Mouse (Mus musculus) bone marrow macrophage, adult 2 months (primary cell): Measurements from ENCODE around the gene Rgs19. TPM values are rescaled to one million over a fixed set of nuclear protein-coding genes. Genes with fewer than 3 reads are reported as not detected.

Experiments
- H3K27ac ChIP-seq: 2 replicates; pipeline ENCODE4 v1.5.1; 2012; ENCODE audit warnings: low read depth, low read length; ENCODE audit not compliant: insufficient read depth
- H3K4me1 ChIP-seq: 2 replicates; pipeline ENCODE4 v1.6.1; 2012; ENCODE audit warnings: low read length; ENCODE audit not compliant: control insufficient read depth, insufficient read depth
- H3K4me3 ChIP-seq: 2 replicates; pipeline ENCODE4 v1.5.1; 2012; ENCODE audit warnings: mild to moderate bottlenecking, low read length, moderate library complexity; ENCODE audit not compliant: insufficient read depth
- CTCF ChIP-seq: IDR thresholded peaks from 2 replicates; pipeline ENCODE4 v1.5.1; 2012; ENCODE audit warnings: low read depth, mild to moderate bottlenecking, low read length, moderate library complexity
- POLR2A ChIP-seq: IDR thresholded peaks from 2 replicates; pipeline ENCODE4 v1.6.1; 2012; ENCODE audit warnings: mild to moderate bottlenecking, low read depth, low read length, borderline replicate concordance
- polyA plus RNA-seq: library from polyadenylated mRNA; stranded (reverse); fragments of >200 nt; gene quantifications from 2 replicates; pipeline ENCODE4 v1.2.4, GENCODE M21; 2012; ENCODE audit not compliant: missing spikeins, insufficient read depth, insufficient read length

Rgs19 gene
- polyA plus RNA-seq, 1 experiment: 173 TPM

GRCm38 (mm10) chr2:181706668-181707067 lies 12.9 kb upstream of the Rgs19 start:
- Histone ChIP-seq H3K4me3 (no peak overlapping the region), H3K4me1 (no peaks in the 10 kb centered on the region), H3K27ac (no peak overlapping the region)
- TF ChIP-seq CTCF (no peak), POLR2A (no peak)

GRCm38 (mm10) chr2:181698241-181698640 lies 4.5 kb upstream of the Rgs19 start, which contains the start of gene Lkaaear1:
Gene Lkaaear1, minus strand, starts transcription at chr2:181698442.
- Histone ChIP-seq H3K4me3 (no peak within 1 kb of the TSS), H3K4me1 (peaks cover 4% of the 10 kb centered on the region), H3K27ac (no peak within 1 kb of the TSS)
- TF ChIP-seq CTCF (no peak), POLR2A (no peak)

GRCm38 (mm10) chr2:181696801-181697420 lies 3.1 kb upstream of the Rgs19 start:
- H3K4me1 ChIP-seq: peaks cover 9% of the 10 kb centered on the region
- no peak overlapping the region for H3K4me3 ChIP-seq
- no peak for TF ChIP-seq CTCF
- no peak for TF ChIP-seq POLR2A
- H3K27ac ChIP-seq: no peak overlapping the region

GRCm38 (mm10) chr2:181695776-181696175 lies 2.0 kb upstream of the Rgs19 start:
- Histone ChIP-seq H3K27ac (no peak overlapping the region), H3K4me1 (peaks cover 19% of the 10 kb centered on the region), H3K4me3 (no peak overlapping the region)
- no peak for TF ChIP-seq CTCF
- no peak for TF ChIP-seq POLR2A

- H3K4me3 ChIP-seq: peak overlapping the region; percentile 86
- no peak for TF ChIP-seq POLR2A
- TF ChIP-seq CTCF: no peak
- H3K4me1 ChIP-seq: peaks cover 31% of the 10 kb centered on the region
- no peak overlapping the region for H3K27ac ChIP-seq
These were observed 804 bp upstream of the Rgs19 start for GRCm38 (mm10) chr2:181694581-181694980.

GRCm38 (mm10) chr2:181692304-181692703 lies 1.5 kb downstream of the Rgs19 start:
- Histone ChIP-seq H3K27ac (peak overlapping the region; percentile 96; the same call in 1 of the 2 replicates), H3K4me1 (peaks cover 32% of the 10 kb centered on the region), H3K4me3 (peak overlapping the region; percentile 86)
- TF ChIP-seq POLR2A (no peak), CTCF (no peak)

- peak overlapping the region; percentile 86 for H3K4me3 ChIP-seq
- TF ChIP-seq CTCF (no peak), POLR2A (no peak)
- H3K4me1 ChIP-seq: peaks cover 32% of the 10 kb centered on the region
- peak overlapping the region; percentile 48 for H3K27ac ChIP-seq
These were observed 2.2 kb downstream of the Rgs19 start for GRCm38 (mm10) chr2:181691571-181691970.

GRCm38 (mm10) chr2:181691083-181691482 lies 2.7 kb downstream of the Rgs19 start:
- H3K27ac ChIP-seq: peak overlapping the region; percentile 48; the same call in 1 of the 2 replicates
- peak overlapping the region; percentile 86 for H3K4me3 ChIP-seq
- H3K4me1 ChIP-seq: peaks cover 32% of the 10 kb centered on the region
- TF ChIP-seq CTCF: no peak
- no peak for TF ChIP-seq POLR2A

GRCm38 (mm10) chr2:181689466-181690160 lies 4.2 kb downstream of the Rgs19 start:
- H3K4me3 ChIP-seq: no peak overlapping the region
- peaks cover 35% of the 10 kb centered on the region for H3K4me1 ChIP-seq
- TF ChIP-seq CTCF (no peak), POLR2A (no peak)
- H3K27ac ChIP-seq: no peak overlapping the region

GRCm38 (mm10) chr2:181687586-181687985 lies 6.2 kb downstream of the Rgs19 start:
- H3K27ac ChIP-seq: no peak overlapping the region
- H3K4me3 ChIP-seq: no peak overlapping the region
- peaks cover 32% of the 10 kb centered on the region for H3K4me1 ChIP-seq
- TF ChIP-seq CTCF (no peak), POLR2A (no peak)
